Mouse (Mus musculus) erythroblast, embryonic 14.5 days (primary cell): ENCODE data around the gene Galnt9.

Source experiments
- GATA1 ChIP-seq: IDR thresholded peaks from 2 replicates; pipeline ENCODE4 v1.6.1; 2012; ENCODE audit warnings: low read length, inconsistent platforms, mixed read lengths
- TAL1 ChIP-seq: IDR thresholded peaks from 3 replicates; pipeline ENCODE4 v1.6.1; 2012; ENCODE audit warnings: low read length, inconsistent platforms, mixed read lengths

DNA sequence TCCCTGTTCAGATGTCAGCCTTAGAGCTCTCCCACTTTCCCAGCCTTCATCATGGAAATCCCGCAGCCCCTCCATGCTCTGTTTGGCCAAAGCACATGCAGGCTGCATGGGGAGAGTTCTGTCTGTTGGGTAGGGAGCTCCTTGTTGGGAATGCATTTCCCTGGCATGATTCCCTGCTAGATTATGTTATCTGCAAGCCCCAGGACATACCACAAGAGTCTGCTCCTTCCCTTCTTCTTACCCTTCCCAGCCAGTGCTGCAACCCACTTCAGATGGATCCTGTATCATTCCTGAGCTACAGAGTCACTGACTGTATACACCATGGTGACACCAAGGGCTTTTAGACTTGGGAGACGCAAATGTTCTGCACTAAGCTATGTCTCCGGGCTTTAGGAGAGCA is 65.3 kb downstream of the Galnt9 start:
- no peak for TF ChIP-seq TAL1
- no peak for TF ChIP-seq GATA1
